Mouse (Mus musculus) kidney, embryonic 16.5 days (tissue): ENCODE measurements around the gene Tgm2. TPM values are rescaled to one million over a fixed set of nuclear protein-coding genes. Genes with fewer than 3 reads are reported as not detected.

Experiments used
- ATAC-seq: fragments of 200-750 bp; cut with Nextera tagmentation; 2 replicates; pipeline ENCODE4 v1.8.0; 2017; ENCODE audit warnings: moderate TSS enrichment; ENCODE audit not compliant: low FRiP score, low TSS enrichment
- H3K27ac ChIP-seq: fragments of 300-500 bp; sonication (generic); 2 replicates; pipeline ENCODE4 v1.5.1; 2014; ENCODE audit warnings: low read length
- H3K27me3 ChIP-seq: fragments of 300-500 bp; sonication (generic); 2 replicates; pipeline ENCODE4 v1.6.1; 2014; ENCODE audit warnings: low read length, control low read depth, mixed read lengths; ENCODE audit not compliant: insufficient read depth
- H3K36me3 ChIP-seq: fragments of 300-500 bp; sonication (generic); 2 replicates; pipeline ENCODE4 v1.6.1; 2014; ENCODE audit warnings: low read length, control low read depth, mixed read lengths; ENCODE audit not compliant: insufficient read depth
- H3K4me1 ChIP-seq: fragments of 300-500 bp; sonication (generic); 2 replicates; pipeline ENCODE4 v1.6.1; 2014; ENCODE audit warnings: low read length, control low read depth, mixed read lengths; ENCODE audit not compliant: insufficient read depth
- H3K4me2 ChIP-seq: fragments of 300-500 bp; sonication (generic); replicated peaks from 2 replicates; pipeline ENCODE4 v1.6.1; 2014; ENCODE audit warnings: low read depth, low read length
- H3K4me3 ChIP-seq: fragments of 300-500 bp; sonication (generic); 2 replicates; pipeline ENCODE4 v1.5.1; 2014; ENCODE audit warnings: mild to moderate bottlenecking, low read length
- H3K9ac ChIP-seq: fragments of 300-500 bp; sonication (generic); replicated peaks from 2 replicates; pipeline ENCODE4 v1.6.1; 2014; ENCODE audit warnings: low read length
- H3K9me3 ChIP-seq: fragments of 300-500 bp; sonication (generic); 2 replicates; pipeline ENCODE4 v1.6.1; 2016; ENCODE audit warnings: low read length, control low read depth
- WGBS: fragments of 180-500 bp; shearing (Covaris S2); extraction: QIAGEN DNeasy Blood & Tissue Kit; methylation state at CpG from one replicate; pipeline ENCODE4 v1.1.7; 2014; 5-methylcytosine and 5-hydroxymethylcytosine counted together
- polyA plus RNA-seq: library from polyadenylated mRNA; unstranded; fragments of >200 nt; fragmentation: Nextera tagmentation; extraction: Ambion mirVana; gene quantifications from 2 replicates; pipeline ENCODE4 v1.2.1, GENCODE M21; 2015

The Tgm2 gene
- polyA plus RNA-seq, 1 experiment from 2014 or later, result 48.3 TPM

DNA sequence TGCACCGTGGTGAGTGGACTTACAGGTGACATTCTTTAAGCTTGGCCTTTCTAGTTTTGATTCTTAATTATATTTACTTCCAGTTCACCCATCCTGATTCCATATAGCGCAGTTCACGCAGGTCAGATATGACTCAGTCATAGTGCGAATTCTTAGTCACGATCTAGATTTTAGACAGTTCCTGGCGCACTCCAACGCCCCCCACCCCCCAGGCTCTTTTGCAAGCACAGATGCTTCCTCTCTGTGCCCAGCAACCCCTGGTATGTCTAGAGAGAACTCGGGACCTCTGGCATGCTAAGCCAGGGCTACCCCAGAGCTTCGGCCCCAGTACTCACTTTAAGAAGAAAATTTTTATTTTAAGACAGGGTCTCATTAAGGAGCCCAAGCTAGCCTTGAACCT is 10.3 kb upstream of the Tgm2 start:
- H3K4me1 ChIP-seq, result peaks cover 27% of the 10 kb centered on the region
- no peak overlapping the region for H3K27ac ChIP-seq
- no peak for ATAC-seq
- H3K9me3 ChIP-seq, result no peaks in the 10 kb centered on the region
- H3K4me3 ChIP-seq, result no peak overlapping the region
- WGBS, result 84% methylated on average over 9 of the region's 9 CpGs
- no peaks in the 10 kb centered on the region for H3K27me3 ChIP-seq
- H3K9ac ChIP-seq, result no peak overlapping the region
- H3K36me3 ChIP-seq, result no peaks in the 10 kb centered on the region
- no peak overlapping the region for H3K4me2 ChIP-seq

DNA sequence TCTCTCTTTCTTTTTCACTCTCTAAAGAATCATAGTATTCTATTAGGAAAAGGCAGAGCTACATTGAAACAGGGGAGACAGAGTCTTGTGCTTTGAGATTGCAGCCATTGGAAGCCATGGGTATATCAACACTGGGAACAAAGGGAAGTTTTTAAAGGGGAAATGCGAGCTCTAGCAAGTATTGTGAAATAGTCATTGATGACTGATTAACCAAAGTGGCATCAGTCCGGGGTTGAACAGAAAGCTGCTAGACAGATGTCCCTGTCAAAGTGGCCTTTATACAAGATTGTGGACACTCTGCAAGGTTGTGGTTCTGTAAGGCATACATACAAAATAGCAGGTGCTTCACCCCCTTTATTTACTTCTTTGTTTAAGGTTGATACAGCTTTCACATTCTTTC is 9.4 kb upstream of the Tgm2 start:
- H3K9me3 ChIP-seq, result peaks cover 5% of the 10 kb centered on the region; the same call in 1 of the 2 replicates
- no peak overlapping the region for H3K4me3 ChIP-seq
- no peak for ATAC-seq
- H3K4me2 ChIP-seq, result no peak overlapping the region
- 66% methylated on average over 2 of the region's 2 CpGs for WGBS
- H3K4me1 ChIP-seq, result peaks cover 27% of the 10 kb centered on the region
- H3K27ac ChIP-seq, result no peak overlapping the region
- no peaks in the 10 kb centered on the region for H3K36me3 ChIP-seq
- no peak overlapping the region for H3K9ac ChIP-seq
- no peaks in the 10 kb centered on the region for H3K27me3 ChIP-seq

DNA sequence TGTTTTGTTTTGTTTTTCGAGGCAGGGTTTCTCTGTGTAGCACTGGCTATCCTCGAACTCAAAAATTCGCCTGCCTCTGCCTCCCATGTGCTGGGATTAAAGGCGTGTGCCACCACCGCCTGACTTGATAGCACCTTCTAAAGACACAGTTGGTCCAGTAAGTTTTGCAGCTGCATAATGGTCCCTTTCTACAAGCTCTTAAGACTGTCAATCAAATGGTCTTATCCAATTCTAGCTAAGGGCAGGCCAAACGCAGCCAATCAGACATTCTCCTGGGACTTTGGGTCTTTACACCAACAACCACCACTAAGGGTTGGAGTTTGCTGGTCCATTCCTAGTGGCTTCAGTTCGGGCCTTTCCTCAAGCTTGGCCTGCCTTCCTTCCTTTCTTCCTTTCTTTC is 8.9 kb upstream of the Tgm2 start:
- ATAC-seq, result no peak
- Histone ChIP-seq H3K27me3 (no peaks in the 10 kb centered on the region), H3K4me3 (no peak overlapping the region), H3K9ac (no peak overlapping the region), H3K9me3 (peaks cover 5% of the 10 kb centered on the region; the same call in 1 of the 2 replicates), H3K4me2 (no peak overlapping the region), H3K36me3 (no peaks in the 10 kb centered on the region), H3K27ac (no peak overlapping the region), H3K4me1 (peaks cover 25% of the 10 kb centered on the region)
- 89% methylated on average over 7 of the region's 7 CpGs for WGBS

DNA sequence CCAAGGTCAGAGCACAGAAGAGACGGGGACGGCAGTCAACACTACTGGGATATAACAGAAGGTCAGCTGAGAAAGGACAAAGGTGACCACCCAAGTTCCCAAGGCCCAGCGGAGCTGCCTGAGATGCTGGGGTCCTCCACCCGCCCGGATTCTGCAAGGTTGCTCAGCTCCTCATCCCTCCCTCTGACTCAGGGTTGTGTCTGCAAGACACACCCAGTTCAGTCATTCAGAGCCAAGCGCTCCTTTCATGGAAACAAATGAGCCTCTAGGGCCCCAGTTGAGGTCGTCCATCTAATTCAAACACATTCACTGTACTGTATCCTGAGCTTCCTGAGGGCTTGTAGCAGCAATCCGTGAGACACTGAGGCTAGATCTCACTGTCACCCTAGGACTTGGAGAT is 8.4 kb upstream of the Tgm2 start:
- Histone ChIP-seq H3K27me3 (no peaks in the 10 kb centered on the region), H3K36me3 (no peaks in the 10 kb centered on the region), H3K9me3 (peaks cover 5% of the 10 kb centered on the region; the same call in 1 of the 2 replicates), H3K4me2 (no peak overlapping the region), H3K9ac (no peak overlapping the region), H3K27ac (no peak overlapping the region), H3K4me1 (peaks cover 21% of the 10 kb centered on the region), H3K4me3 (no peak overlapping the region)
- WGBS, result 50% methylated on average over 8 of the region's 8 CpGs
- ATAC-seq, result no peak

DNA sequence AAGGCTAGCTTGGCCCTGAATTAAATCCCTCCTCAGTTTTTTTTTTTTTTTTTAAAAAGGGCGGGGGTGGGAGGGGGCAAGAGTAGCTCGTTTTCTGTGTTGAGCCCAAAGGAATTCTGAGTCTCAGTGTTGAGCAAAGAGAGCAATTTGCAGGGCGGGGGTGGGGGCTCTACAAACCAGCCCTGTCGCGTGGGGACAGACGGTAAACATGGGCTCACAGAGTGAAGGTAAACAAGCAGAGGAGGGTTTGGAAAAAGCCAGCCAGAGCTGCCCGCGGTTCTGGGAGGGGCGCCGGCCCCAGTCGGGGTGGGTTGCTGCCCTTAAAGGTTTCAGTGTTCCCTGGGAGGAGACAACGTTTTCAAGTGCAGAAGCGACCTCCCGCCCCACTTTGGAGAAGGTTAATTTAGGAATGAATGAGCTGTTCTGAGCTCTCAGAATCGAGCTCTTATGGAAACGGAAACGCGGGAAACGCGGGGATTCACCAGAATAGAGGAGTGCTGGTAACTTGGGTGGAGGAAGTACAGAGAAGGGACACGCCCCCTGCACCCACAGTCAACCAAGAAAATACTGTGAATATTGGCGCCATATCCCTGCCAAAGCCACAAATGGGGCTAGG is 7.6 kb upstream of the Tgm2 start:
- Histone ChIP-seq H3K27ac (peak overlapping the region; percentile 13; the same call in 1 of the 2 replicates), H3K4me3 (peak overlapping the region; percentile 45), H3K27me3 (no peaks in the 10 kb centered on the region), H3K9ac (peak overlapping the region; percentile 62), H3K36me3 (no peaks in the 10 kb centered on the region), H3K4me1 (peaks cover 17% of the 10 kb centered on the region), H3K4me2 (peak overlapping the region; percentile 64), H3K9me3 (peaks cover 5% of the 10 kb centered on the region; the same call in 1 of the 2 replicates)
- under 1% methylated on average over 22 of the region's 22 CpGs for WGBS
- peak; percentile 33; the same call in 1 of the 2 replicates for ATAC-seq

DNA sequence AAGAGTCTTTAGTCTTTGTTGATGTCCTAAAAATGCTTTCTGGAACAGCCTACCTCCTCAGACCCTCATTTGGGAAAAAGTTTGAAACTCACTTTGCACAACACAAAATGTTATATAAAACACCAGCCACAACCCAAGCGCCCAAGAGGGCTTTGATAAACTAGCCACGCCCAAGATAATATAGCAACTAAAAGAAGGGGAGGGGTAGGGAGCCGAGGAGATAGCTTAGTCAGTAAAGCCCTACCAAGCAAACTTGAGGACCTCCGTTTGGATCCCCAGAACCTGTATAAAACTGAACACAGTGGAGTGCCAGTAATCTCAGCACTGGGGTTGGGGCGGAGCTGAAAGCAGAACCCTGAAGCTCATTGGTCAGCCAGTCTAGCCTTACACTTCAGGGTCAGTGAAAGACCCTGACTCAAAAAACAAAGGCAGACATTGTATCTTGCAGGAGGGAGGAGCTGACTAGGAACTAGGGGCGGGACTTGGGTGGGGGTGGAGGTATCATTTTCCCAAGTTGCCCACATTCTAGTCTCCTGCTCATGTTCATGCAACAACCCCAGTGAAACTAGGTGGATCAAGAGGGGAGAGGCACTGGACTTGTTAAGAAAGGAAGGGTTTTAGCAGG is 6.6 kb upstream of the Tgm2 start:
- Histone ChIP-seq H3K4me3 (no peak overlapping the region), H3K27me3 (no peaks in the 10 kb centered on the region), H3K27ac (no peak overlapping the region), H3K36me3 (no peaks in the 10 kb centered on the region), H3K9me3 (peaks cover 5% of the 10 kb centered on the region; the same call in 1 of the 2 replicates), H3K4me2 (0 out of 2 replicates have a peak overlapping the region, but pooled peaks have one; percentile 64), H3K4me1 (peaks cover 17% of the 10 kb centered on the region), H3K9ac (no peak overlapping the region)
- no peak for ATAC-seq
- 55% methylated on average over 6 of the region's 6 CpGs for WGBS

DNA sequence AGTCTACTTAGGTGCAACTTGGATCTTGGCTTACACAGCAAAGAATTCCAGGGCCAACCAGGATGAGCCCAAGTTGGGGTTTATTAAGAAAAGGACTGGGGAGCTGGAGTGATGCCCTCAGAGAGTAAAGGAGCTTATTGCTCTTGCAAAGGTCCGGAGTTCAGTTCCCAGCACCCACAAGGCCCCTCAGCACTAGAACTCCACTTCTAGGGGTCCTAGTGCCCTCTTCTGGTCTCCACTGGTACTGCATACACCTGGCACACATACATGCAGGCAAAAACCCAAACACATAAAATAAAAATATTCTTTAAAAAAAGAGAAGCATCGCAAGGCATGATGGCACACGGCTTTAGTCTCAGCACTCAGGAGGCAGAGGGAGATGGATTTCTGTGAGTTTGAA is 4.8 kb upstream of the Tgm2 start:
- Histone ChIP-seq H3K4me1 (peaks cover 17% of the 10 kb centered on the region), H3K36me3 (no peaks in the 10 kb centered on the region), H3K4me3 (no peak overlapping the region), H3K4me2 (no peak overlapping the region), H3K9me3 (peaks cover 5% of the 10 kb centered on the region; the same call in 1 of the 2 replicates), H3K9ac (no peak overlapping the region), H3K27me3 (no peaks in the 10 kb centered on the region), H3K27ac (no peak overlapping the region)
- WGBS, result 94% methylated on average over 3 of the region's 3 CpGs
- no peak for ATAC-seq

DNA sequence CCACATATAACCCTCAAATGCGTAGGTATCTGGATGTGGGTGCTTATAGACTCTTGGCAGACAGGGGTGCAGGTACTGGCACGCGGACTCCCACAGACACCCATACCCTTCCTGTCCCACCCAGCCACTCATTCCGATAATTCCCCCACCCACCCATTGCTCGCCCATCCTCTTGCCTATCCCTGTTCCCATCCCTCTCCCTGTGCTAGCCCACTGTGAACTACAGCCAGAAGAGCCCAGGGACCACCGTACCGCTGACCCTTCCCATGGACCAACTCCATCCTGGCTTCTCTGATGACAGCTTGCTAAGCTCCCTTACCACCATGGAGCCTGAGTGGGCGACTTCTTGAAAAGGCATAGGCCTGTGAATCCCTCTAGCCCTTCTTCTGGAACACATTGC is 735 bp upstream of the Tgm2 start:
- Histone ChIP-seq H3K4me1 (peaks cover 28% of the 10 kb centered on the region), H3K27me3 (no peaks in the 10 kb centered on the region), H3K4me3 (no peak overlapping the region), H3K9ac (no peak overlapping the region), H3K9me3 (peaks cover 5% of the 10 kb centered on the region; the same call in 1 of the 2 replicates), H3K4me2 (no peak overlapping the region), H3K36me3 (no peaks in the 10 kb centered on the region), H3K27ac (no peak overlapping the region)
- 92% methylated on average over 8 of the region's 8 CpGs for WGBS
- ATAC-seq, result no peak

DNA sequence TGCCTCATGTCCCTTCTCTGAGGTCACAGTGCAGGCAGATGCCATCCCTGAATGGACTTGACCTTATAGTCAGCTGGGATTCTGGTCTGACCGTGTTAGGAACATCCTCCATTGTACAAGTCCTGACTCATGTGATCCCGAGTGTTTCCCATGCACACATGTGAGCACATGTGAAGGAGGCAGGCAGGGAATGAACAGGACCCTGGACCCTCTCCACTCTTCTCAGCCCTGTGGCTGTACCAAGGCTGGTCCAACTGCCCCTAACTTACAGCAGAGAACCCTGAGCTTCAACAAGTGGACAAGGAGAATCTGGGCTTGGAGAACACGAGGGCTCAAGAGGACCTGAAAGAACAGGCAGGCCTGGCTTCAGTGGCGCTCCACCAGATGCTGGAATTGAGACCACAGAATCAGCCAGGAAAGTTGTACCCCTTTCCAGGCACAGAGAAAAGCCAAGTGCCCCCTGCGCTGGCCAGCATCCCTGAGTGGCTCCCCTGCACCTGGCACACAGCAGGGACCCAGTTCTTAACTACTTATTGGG is 639 bp downstream of the Tgm2 start:
- 74% methylated on average over 5 of the region's 5 CpGs for WGBS
- Histone ChIP-seq H3K9me3 (no peaks in the 10 kb centered on the region), H3K4me3 (peak overlapping the region; percentile 54), H3K27me3 (no peaks in the 10 kb centered on the region), H3K9ac (peak overlapping the region; percentile 75), H3K27ac (no peak overlapping the region; the same call in 1 of the 2 replicates), H3K4me2 (peak overlapping the region; percentile 68), H3K4me1 (peaks cover 31% of the 10 kb centered on the region), H3K36me3 (no peaks in the 10 kb centered on the region)
- no peak for ATAC-seq
